Mouse (Mus musculus): ENCODE measurements at regions not wholly inside any gene's neighbourhood (a gene's known extent, or its start where the extent isn't known, plus 50 kb on each side); places are given as distances from the start of the nearest gene placed in this dataset.

DNA sequence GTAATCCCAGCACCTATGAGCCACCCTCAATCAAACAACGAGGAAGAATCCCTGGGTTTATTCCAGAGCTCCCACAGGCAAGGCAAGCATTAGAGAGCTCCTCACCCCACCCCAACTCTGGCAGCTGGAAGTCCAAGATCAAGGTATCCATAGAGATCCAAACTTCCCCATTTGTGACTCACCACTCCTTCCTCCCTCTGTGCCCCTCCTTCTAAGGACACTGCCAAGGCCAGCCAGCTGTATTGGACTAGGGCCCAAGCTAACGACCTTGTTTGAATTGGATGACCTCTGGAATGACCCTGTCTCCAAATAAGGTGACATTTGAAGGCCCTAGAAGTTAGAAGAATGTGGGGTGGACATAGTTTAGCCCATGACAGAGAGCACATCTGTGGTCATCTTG is 208.0 kb downstream of the Bcor start:
- no peaks in the 10 kb centered on the region for H3K27me3 ChIP-seq (ENCODE audit: control insufficient read depth, insufficient read depth, low read length, poor library complexity, severe bottlenecking)
- no peaks in the 10 kb centered on the region for H3K36me3 ChIP-seq (ENCODE audit: control insufficient read depth, insufficient read depth, low read length, poor library complexity, severe bottlenecking)
- H3K27ac ChIP-seq (ENCODE audit: insufficient read depth, low read length) = no peak overlapping the region
- no peaks in the 10 kb centered on the region for H3K9me3 ChIP-seq (replicated peaks; ENCODE audit: control insufficient read depth, insufficient read depth, low read length, poor library complexity, severe bottlenecking)
- TF ChIP-seq POLR2A (IDR thresholded peaks at IDR 0.05; ENCODE audit: insufficient read depth, low read length) (no peak), EP300 (IDR thresholded peaks at IDR 0.05; ENCODE audit: insufficient read depth, low read depth, low read length) (no peak), CTCF (IDR thresholded peaks at IDR 0.05; ENCODE audit: low read depth, low read length) (no peak)
- peaks cover 9% of the 10 kb centered on the region for H3K4me1 ChIP-seq (ENCODE audit: control insufficient read depth, insufficient read depth, low read length)
- no peak overlapping the region for H3K4me3 ChIP-seq (ENCODE audit: low read depth, low read length)
- H3K9ac ChIP-seq (ENCODE audit: low read depth, poor library complexity, severe bottlenecking) = no peak overlapping the region

DNA sequence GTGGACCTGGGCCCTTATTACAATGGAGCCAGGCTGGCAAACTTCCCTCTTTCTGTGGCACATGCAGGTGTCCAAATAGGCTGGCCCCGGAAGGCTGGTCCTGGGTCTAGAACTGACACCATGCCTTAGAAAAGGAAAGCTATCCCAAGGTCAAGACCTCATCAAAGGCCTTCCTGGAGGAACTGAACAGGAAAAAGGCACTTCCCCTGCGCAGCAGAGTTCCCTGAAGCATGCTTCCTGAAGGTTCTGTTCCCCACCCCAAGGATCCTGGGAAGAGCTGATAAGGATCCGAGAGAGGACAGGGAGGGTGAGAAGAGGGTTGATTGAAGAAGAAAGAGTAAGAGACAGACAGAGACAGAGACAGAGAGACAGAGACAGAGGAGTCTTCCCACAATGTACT is 204.0 kb downstream of the Bcor start:
- no peak overlapping the region for H3K4me3 ChIP-seq (ENCODE audit: low read depth, low read length)
- no peaks in the 10 kb centered on the region for H3K36me3 ChIP-seq (ENCODE audit: control insufficient read depth, insufficient read depth, low read length, poor library complexity, severe bottlenecking)
- peaks cover 6% of the 10 kb centered on the region for H3K9me3 ChIP-seq (replicated peaks; ENCODE audit: control insufficient read depth, insufficient read depth, low read length, poor library complexity, severe bottlenecking)
- H3K27me3 ChIP-seq (ENCODE audit: control insufficient read depth, insufficient read depth, low read length, poor library complexity, severe bottlenecking) = no peaks in the 10 kb centered on the region
- H3K27ac ChIP-seq (ENCODE audit: insufficient read depth, low read length) = peak overlapping the region; percentile 97
- H3K4me1 ChIP-seq (ENCODE audit: control insufficient read depth, insufficient read depth, low read length) = peaks cover 14% of the 10 kb centered on the region
- no peak overlapping the region for H3K9ac ChIP-seq (ENCODE audit: low read depth, poor library complexity, severe bottlenecking)
- TF ChIP-seq EP300 (IDR thresholded peaks at IDR 0.05; ENCODE audit: insufficient read depth, low read depth, low read length) = no peak
- TF ChIP-seq POLR2A (IDR thresholded peaks at IDR 0.05; ENCODE audit: insufficient read depth, low read length) = no peak
- no peak for TF ChIP-seq CTCF (IDR thresholded peaks at IDR 0.05; ENCODE audit: low read depth, low read length)

DNA sequence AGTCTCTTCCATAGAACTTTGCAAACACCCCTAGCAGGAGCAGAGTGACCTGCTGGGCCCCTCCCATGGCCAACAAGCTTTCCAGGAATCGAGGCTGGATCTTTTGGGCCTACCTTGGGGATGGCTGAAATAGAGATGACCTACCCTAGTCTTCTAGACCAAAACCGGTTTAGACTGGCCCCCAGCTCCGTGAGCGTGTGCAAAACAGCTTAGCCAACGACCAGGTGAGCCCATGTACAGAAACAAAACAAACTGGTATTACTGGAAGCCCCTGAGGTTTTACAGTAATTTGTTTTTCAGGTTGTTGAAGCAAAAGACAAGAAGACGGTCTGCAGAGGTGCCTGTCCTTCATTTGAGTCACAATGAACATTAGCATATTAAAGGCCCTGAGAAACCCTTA is 203.1 kb downstream of the Bcor start:
- Histone ChIP-seq H3K9ac (ENCODE audit: low read depth, poor library complexity, severe bottlenecking) (no peak overlapping the region), H3K9me3 (replicated peaks; ENCODE audit: control insufficient read depth, insufficient read depth, low read length, poor library complexity, severe bottlenecking) (peaks cover 6% of the 10 kb centered on the region), H3K4me1 (ENCODE audit: control insufficient read depth, insufficient read depth, low read length) (peaks cover 14% of the 10 kb centered on the region), H3K36me3 (ENCODE audit: control insufficient read depth, insufficient read depth, low read length, poor library complexity, severe bottlenecking) (no peaks in the 10 kb centered on the region), H3K4me3 (ENCODE audit: low read depth, low read length) (no peak overlapping the region), H3K27ac (ENCODE audit: insufficient read depth, low read length) (peak overlapping the region; percentile 97), H3K27me3 (ENCODE audit: control insufficient read depth, insufficient read depth, low read length, poor library complexity, severe bottlenecking) (no peaks in the 10 kb centered on the region)
- no peak for TF ChIP-seq CTCF (IDR thresholded peaks at IDR 0.05; ENCODE audit: low read depth, low read length)
- TF ChIP-seq EP300 (IDR thresholded peaks at IDR 0.05; ENCODE audit: insufficient read depth, low read depth, low read length) = peak; percentile 92

DNA sequence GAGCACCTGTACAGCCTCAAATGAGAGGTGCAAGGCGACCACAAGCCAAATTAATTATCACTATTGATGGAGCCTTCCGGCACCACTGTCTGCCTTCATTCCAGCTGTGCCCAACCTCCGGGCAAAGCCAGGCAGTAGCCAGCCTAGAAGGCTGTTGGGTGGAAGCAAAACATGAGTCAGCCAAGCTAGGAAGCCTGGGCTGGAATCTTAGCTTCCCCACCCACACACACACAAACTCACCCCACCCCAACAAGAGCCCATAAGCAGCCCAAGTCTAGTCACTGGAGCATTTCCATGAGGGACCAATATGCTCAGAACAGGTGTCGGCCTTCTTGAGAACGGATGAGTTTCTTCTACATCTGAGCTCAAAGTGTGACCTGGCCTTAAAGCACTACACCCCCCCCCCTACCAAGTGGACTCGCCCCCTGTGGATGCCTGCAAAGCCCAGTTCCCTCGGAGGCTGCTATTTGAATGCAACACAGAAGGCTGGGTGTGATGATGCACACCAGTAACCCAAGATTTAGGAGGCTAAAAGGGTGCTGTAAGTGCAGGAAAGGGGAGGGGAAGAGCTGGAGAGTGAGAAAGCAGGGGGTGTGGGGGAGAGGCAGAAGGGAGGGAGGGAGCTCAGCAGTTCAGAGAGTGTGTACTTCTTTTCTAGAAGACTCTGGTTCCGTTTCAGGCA is 200.1 kb downstream of the Bcor start:
- peaks cover 6% of the 10 kb centered on the region for H3K9me3 ChIP-seq (replicated peaks; ENCODE audit: control insufficient read depth, insufficient read depth, low read length, poor library complexity, severe bottlenecking)
- no peaks in the 10 kb centered on the region for H3K27me3 ChIP-seq (ENCODE audit: control insufficient read depth, insufficient read depth, low read length, poor library complexity, severe bottlenecking)
- no peak for TF ChIP-seq CTCF (IDR thresholded peaks at IDR 0.05; ENCODE audit: low read depth, low read length)
- no peak for TF ChIP-seq EP300 (IDR thresholded peaks at IDR 0.05; ENCODE audit: insufficient read depth, low read depth, low read length)
- TF ChIP-seq POLR2A (IDR thresholded peaks at IDR 0.05; ENCODE audit: insufficient read depth, low read length) = no peak
- H3K4me1 ChIP-seq (ENCODE audit: control insufficient read depth, insufficient read depth, low read length) = peaks cover 10% of the 10 kb centered on the region
- H3K27ac ChIP-seq (ENCODE audit: insufficient read depth, low read length) = no peak overlapping the region
- H3K36me3 ChIP-seq (ENCODE audit: control insufficient read depth, insufficient read depth, low read length, poor library complexity, severe bottlenecking) = no peaks in the 10 kb centered on the region
- H3K9ac ChIP-seq (ENCODE audit: low read depth, poor library complexity, severe bottlenecking) = no peak overlapping the region
- no peak overlapping the region for H3K4me3 ChIP-seq (ENCODE audit: low read depth, low read length)

DNA sequence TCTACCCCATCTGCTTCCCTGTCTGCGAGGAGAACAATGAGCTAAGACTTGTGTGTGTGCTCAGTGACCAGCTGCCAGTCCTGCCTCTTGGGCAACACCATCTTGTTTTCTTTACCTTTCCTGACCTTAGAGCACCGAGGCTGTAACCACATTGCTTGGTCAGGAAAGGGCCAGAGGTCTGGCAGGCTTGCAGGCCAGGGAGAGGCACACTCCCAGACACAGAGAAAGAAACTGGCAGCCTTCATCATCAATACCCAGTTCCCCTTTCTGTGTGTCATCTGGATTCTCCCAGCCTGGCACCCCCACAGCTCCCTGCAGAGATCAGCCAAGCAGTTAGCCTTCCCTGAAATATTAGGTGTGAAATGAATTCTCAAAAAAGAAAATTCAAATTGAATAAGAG is 198.8 kb downstream of the Bcor start:
- no peak for TF ChIP-seq EP300 (IDR thresholded peaks at IDR 0.05; ENCODE audit: insufficient read depth, low read depth, low read length)
- TF ChIP-seq CTCF (IDR thresholded peaks at IDR 0.05; ENCODE audit: low read depth, low read length) = no peak
- TF ChIP-seq POLR2A (IDR thresholded peaks at IDR 0.05; ENCODE audit: insufficient read depth, low read length) = no peak
- H3K27me3 ChIP-seq (ENCODE audit: control insufficient read depth, insufficient read depth, low read length, poor library complexity, severe bottlenecking) = no peaks in the 10 kb centered on the region

DNA sequence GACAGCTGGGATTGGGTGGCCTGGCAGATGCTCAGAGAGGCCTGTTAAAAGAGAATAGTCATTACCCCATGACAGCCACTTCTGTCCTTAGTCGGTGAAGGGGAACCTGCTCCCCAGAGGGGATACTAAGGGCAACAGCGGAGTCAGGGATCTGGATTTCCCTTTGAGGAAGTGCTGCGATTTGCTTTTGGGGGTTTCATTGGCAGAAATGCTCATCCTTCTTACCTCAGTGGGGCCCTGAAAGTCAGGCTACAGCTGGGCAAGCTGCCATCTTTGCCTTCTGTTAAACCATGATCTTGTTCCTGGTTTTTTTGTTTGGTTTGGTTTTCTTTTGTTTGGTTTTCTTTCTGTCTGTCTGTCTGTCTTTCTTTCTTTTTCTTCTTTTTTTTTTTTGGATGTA is 195.7 kb downstream of the Bcor start:
- H3K9ac ChIP-seq (ENCODE audit: low read depth, poor library complexity, severe bottlenecking) = no peak overlapping the region
- TF ChIP-seq EP300 (IDR thresholded peaks at IDR 0.05; ENCODE audit: insufficient read depth, low read depth, low read length) (no peak), CTCF (IDR thresholded peaks at IDR 0.05; ENCODE audit: low read depth, low read length) (no peak), POLR2A (IDR thresholded peaks at IDR 0.05; ENCODE audit: insufficient read depth, low read length) (no peak)
- no peaks in the 10 kb centered on the region for H3K36me3 ChIP-seq (ENCODE audit: control insufficient read depth, insufficient read depth, low read length, poor library complexity, severe bottlenecking)
- H3K27me3 ChIP-seq (ENCODE audit: control insufficient read depth, insufficient read depth, low read length, poor library complexity, severe bottlenecking) = no peaks in the 10 kb centered on the region
- no peak overlapping the region for H3K4me3 ChIP-seq (ENCODE audit: low read depth, low read length)
- peaks cover 4% of the 10 kb centered on the region for H3K4me1 ChIP-seq (ENCODE audit: control insufficient read depth, insufficient read depth, low read length)
- H3K9me3 ChIP-seq (replicated peaks; ENCODE audit: control insufficient read depth, insufficient read depth, low read length, poor library complexity, severe bottlenecking) = no peaks in the 10 kb centered on the region
- no peak overlapping the region for H3K27ac ChIP-seq (ENCODE audit: insufficient read depth, low read length)

More for the DNA sequence above, 198.8 kb downstream of the Bcor start:
- Histone ChIP-seq H3K9me3 (replicated peaks; ENCODE audit: control insufficient read depth, insufficient read depth, low read length, poor library complexity, severe bottlenecking) (peaks cover 6% of the 10 kb centered on the region), H3K27ac (ENCODE audit: insufficient read depth, low read length) (no peak overlapping the region), H3K36me3 (ENCODE audit: control insufficient read depth, insufficient read depth, low read length, poor library complexity, severe bottlenecking) (no peaks in the 10 kb centered on the region), H3K4me3 (ENCODE audit: low read depth, low read length) (no peak overlapping the region), H3K9ac (ENCODE audit: low read depth, poor library complexity, severe bottlenecking) (no peak overlapping the region), H3K4me1 (ENCODE audit: control insufficient read depth, insufficient read depth, low read length) (peaks cover 5% of the 10 kb centered on the region)
